ENCODE assay signal across 10 mouse cellular contexts in the genomic region with DNA sequence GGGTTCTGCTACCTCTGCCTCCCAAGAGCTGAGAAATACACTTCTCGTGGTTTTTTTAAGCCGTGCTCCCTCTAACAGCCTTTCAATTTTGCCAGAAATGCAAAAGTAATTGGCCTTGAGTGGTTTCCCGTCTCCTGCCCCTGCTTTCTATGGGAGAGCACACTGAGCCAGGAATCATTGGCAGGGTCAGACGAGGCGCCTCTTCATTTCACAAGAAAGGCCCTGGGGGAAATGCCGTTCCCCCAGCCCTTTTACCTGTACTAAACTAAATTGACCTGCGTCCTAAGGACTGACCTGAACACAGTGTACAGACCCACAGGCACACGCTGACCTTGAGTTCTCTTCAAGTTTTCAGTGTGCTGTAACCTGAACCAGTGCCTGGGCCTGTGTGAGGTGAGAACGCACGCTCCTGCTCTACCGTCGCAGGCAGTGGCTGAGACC. TPM values are rescaled to one million over a fixed set of nuclear protein-coding genes. Genes with fewer than 3 reads are reported as not detected.
DNase-seq lines count a peak whose midpoint lies in the region; ATAC-seq and TF ChIP-seq lines count a peak whose summit lies in the region.
"Had no signal": no experiment of that assay in that cellular context is flagged by ENCODE, and none has a peak within 500 bp of the region (broad histone marks: within the 10 kb centered on the region; RNA-seq: fewer than 3 reads in every experiment).

No protein-coding gene starts in this region.

- 75% methylated on average over 12 of the region's 12 CpGs for WGBS in heart, embryonic 14.5 days
- WGBS in thymus, adult 2 months = 69% methylated on average over 12 of the region's 12 CpGs
- WGBS in kidney, postnatal 0 days = 53% methylated on average over 12 of the region's 12 CpGs

- H3K27me3 ChIP-seq in heart, embryonic 14.5 days (ENCODE audit: control insufficient read depth, insufficient read depth, low read length) = no peaks in the 10 kb centered on the region
- H3K27me3 ChIP-seq in thymus, adult 2 months (ENCODE audit: control insufficient read depth, insufficient read depth, low read length) = no peaks in the 10 kb centered on the region
- H3K27me3 ChIP-seq in kidney, postnatal 0 days (ENCODE audit: insufficient read depth, low read length) = no peaks in the 10 kb centered on the region

- H3K4me2 ChIP-seq in heart, embryonic 14.5 days (ENCODE audit: low read length) = no peak overlapping the region
- no peak overlapping the region for H3K4me2 ChIP-seq in kidney, postnatal 0 days (ENCODE audit: low read length)

- no peak for TF ChIP-seq CTCF in thymus, adult 2 months (IDR thresholded peaks at IDR 0.05; ENCODE audit: borderline replicate concordance, control insufficient read depth, extremely low read depth, insufficient read depth, low read length, poor library complexity)
- no peak for TF ChIP-seq CTCF in kidney, postnatal 0 days (IDR thresholded peaks at IDR 0.05; ENCODE audit: low read depth)

- H3K27ac ChIP-seq in heart, embryonic 14.5 days (replicated peaks in 1 of 2; ENCODE audit: control insufficient read depth in 1 of 2, insufficient read depth in 1 of 2, low read depth in 2 of 2, low read length in 2 of 2) = peak overlapping the region; percentile 52 to 97; a peak in 3 of 4 replicates
- peak overlapping the region; percentile 29; the same call in 1 of the 2 replicates for H3K27ac ChIP-seq in thymus, adult 2 months (ENCODE audit: control insufficient read depth, insufficient read depth, low read length)
- peak overlapping the region; percentile 81 for H3K27ac ChIP-seq in kidney, postnatal 0 days
- H3K27ac ChIP-seq: liver, embryonic 14.5 days had no signal

- no peaks in the 10 kb centered on the region for H3K9me3 ChIP-seq in heart, embryonic 14.5 days (ENCODE audit: control insufficient read depth, low read length)
- no peaks in the 10 kb centered on the region for H3K9me3 ChIP-seq in kidney, postnatal 0 days (replicated peaks; ENCODE audit: low read length)

- no peak for TF ChIP-seq POLR2A in thymus, adult 2 months (IDR thresholded peaks at IDR 0.05; ENCODE audit: control insufficient read depth, extremely low read depth, insufficient read depth, low read length, poor library complexity)

- peaks cover 46% of the 10 kb centered on the region for H3K36me3 ChIP-seq in heart, embryonic 14.5 days (ENCODE audit: control insufficient read depth, insufficient read depth, low read length)
- H3K36me3 ChIP-seq in thymus, adult 2 months (ENCODE audit: control insufficient read depth, insufficient read depth, low read length) = peaks cover 12% of the 10 kb centered on the region
- H3K36me3 ChIP-seq in kidney, postnatal 0 days (ENCODE audit: insufficient read depth, low read length) = peaks cover 3% of the 10 kb centered on the region; the same call in 1 of the 2 replicates

- peaks cover 51 to 69% of the 10 kb centered on the region in 2 experiments for H3K4me1 ChIP-seq in heart, embryonic 14.5 days (ENCODE audit: control insufficient read depth in 2 of 2, insufficient read depth in 2 of 2, low read length in 2 of 2)
- H3K4me1 ChIP-seq in thymus, adult 2 months (replicated peaks; ENCODE audit: control insufficient read depth, insufficient read depth, low read length) = peaks cover 48% of the 10 kb centered on the region
- H3K4me1 ChIP-seq in kidney, postnatal 0 days (replicated peaks; ENCODE audit: insufficient read depth, low read length) = peaks cover 53% of the 10 kb centered on the region

- H3K9ac ChIP-seq in heart, embryonic 14.5 days (ENCODE audit: low read length) = peak overlapping the region; percentile 55; the same call in 1 of the 2 replicates
- no peak overlapping the region for H3K9ac ChIP-seq in kidney, postnatal 0 days (ENCODE audit: low read depth, low read length)
- H3K9ac ChIP-seq: liver, embryonic 14.5 days had no signal

- no peak for ATAC-seq in heart, embryonic 14.5 days (ENCODE audit: insufficient number of reproducible peaks, insufficient read depth, low FRiP score, low read depth)
- ATAC-seq in kidney, postnatal 0 days (replicated peaks; ENCODE audit: low FRiP score, low read depth) = peak; percentile 65; the same call in 1 of the 2 replicates

- no peak for DNase-seq in heart, adult 9 months (ENCODE audit: low spot score in 2 of 2)
- no peak for DNase-seq in thymus, adult 2 months
- no peak for DNase-seq in thymus, adult 18-20 months
- no peak for DNase-seq in kidney, postnatal 0 days (ENCODE audit: low spot score)
- DNase-seq in embryo, embryonic 10 days (ENCODE audit: low spot score) = no peak
- DNase-seq in right cerebral cortex, adult 18-20 months = no peak
- DNase-seq: cerebellum, adult 11 months; thymus, postnatal 36 days had no signal

- H3K4me3 ChIP-seq in heart, embryonic 14.5 days (ENCODE audit: control insufficient read depth in 1 of 2, insufficient read depth in 1 of 2, low read depth in 1 of 2, low read length in 2 of 2) = no peak overlapping the region
- H3K4me3 ChIP-seq in thymus, adult 2 months (ENCODE audit: control insufficient read depth, insufficient read depth, low read length) = no peak overlapping the region
- no peak overlapping the region for H3K4me3 ChIP-seq in kidney, postnatal 0 days (replicated peaks; ENCODE audit: low read depth, low read length)

RNA-seq across cellular contexts. Expression of a gene that starts 26.9 kb away (rescaled TPM):
- polyA plus RNA-seq in heart, embryonic 14.5 days (2014; fragmentation: Nextera tagmentation; extraction: Ambion mirVana) = 1.6 and 1.8 TPM in 2 replicates
- 0.26 and 0.42 TPM in 2 replicates for polyA plus RNA-seq in thymus, adult 2 months (2012; rRNA removed)
- not detected in 2 replicates for polyA plus RNA-seq in kidney, postnatal 0 days (2015; fragmentation: Nextera tagmentation; extraction: Ambion mirVana)

RNA-seq across cellular contexts. Expression of a gene that starts 43.6 kb away (rescaled TPM):
- polyA plus RNA-seq in heart, embryonic 14.5 days (2014; fragmentation: Nextera tagmentation; extraction: Ambion mirVana) = 17.9 and 20.0 TPM in 2 replicates
- polyA plus RNA-seq in thymus, adult 2 months (2012; rRNA removed) = 3.0 and 4.4 TPM in 2 replicates
- 21.3 TPM in 2 replicates for polyA plus RNA-seq in kidney, postnatal 0 days (2015; fragmentation: Nextera tagmentation; extraction: Ambion mirVana)

RNA-seq across cellular contexts. Expression of a gene that starts 47.2 kb away (rescaled TPM):
- 48.8 and 49.3 TPM in 2 replicates for polyA plus RNA-seq in heart, embryonic 14.5 days (2014; fragmentation: Nextera tagmentation; extraction: Ambion mirVana)
- polyA plus RNA-seq in thymus, adult 2 months (2012; rRNA removed) = 77.0 and 87.8 TPM in 2 replicates
- 35.6 and 39.9 TPM in 2 replicates for polyA plus RNA-seq in kidney, postnatal 0 days (2015; fragmentation: Nextera tagmentation; extraction: Ambion mirVana)

Comparison
In these comparisons a context has a peak if more than half of its experiments do, and no peak if none do; other contexts are left out.
1. H3K27ac ChIP-seq: peak in every context shown above with its lines; median percentile 81 in kidney, postnatal 0 days; 74 in heart, embryonic 14.5 days; 29 in thymus, adult 2 months.